Mouse (Mus musculus) lung, postnatal 0 days (tissue): Measurements from ENCODE around the gene Fam234a.

ENCODE experiments used
- CTCF ChIP-seq: IDR thresholded peaks from 2 replicates; pipeline ENCODE4 v1.5.1; 2016; ENCODE audit warnings: antibody characterized with exemption, mild to moderate bottlenecking
- EP300 ChIP-seq: IDR thresholded peaks from 2 replicates; pipeline ENCODE4 v1.6.1; 2016; ENCODE audit warnings: antibody characterized with exemption, mild to moderate bottlenecking, control low read depth

DNA sequence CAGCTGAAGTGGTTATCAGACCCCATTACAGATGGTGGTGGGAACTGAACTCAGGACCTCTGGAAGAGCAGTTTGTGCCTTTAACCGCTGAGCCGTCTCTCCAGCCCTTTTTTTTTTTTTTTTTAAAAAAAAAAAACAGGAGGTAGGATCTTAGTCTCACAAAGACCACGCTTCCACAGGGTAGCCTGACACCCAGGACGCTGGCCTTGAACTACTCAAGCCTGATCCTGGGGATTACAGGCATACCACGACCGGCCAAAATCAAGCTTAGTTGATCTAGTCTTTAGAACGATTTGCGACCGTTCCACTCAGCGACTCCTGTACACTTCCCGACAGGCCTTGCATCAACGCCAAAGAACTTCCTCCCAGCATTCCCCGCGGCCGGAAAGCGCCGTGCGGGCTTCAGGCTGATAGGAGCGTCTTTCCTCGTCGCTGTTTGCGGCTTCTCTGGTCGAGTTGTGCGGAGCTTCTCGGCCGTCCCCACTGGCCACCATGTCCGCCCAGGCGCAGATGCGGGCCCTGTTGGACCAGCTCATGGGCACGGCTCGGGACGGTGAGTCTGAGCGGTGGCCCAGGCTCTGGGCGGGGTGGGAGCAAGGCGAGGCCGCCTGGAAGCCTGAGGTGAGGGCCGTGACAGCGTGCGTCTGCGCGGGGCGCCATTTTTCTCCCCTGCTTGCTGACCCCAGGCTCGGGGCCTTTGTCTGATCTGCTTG is 8.7 kb upstream of the Fam234a start, which contains the start of gene Luc7l:
- TF ChIP-seq CTCF (no peak), EP300 (peak; percentile 47; the same call in 1 of the 2 replicates)
